Mouse (Mus musculus) left cerebral cortex, adult 8-10 months (tissue): ENCODE results near the gene Gm20388. TPM values are rescaled to one million over a fixed set of nuclear protein-coding genes. Genes with fewer than 3 reads are reported as not detected.

Experiments used
- DNase-seq, 2 experiments: peaks; one replicate each; pipeline ENCODE4 v3.0.0; 2022; ENCODE audit warnings: low spot score in 2 of 2
- total RNA-seq, 4 experiments: library from RNA; stranded (reverse); gene quantifications; 2 replicates each; pipeline ENCODE4 v1.2.4; 2022

Gene Gm20388
- total RNA-seq, 4 experiments from 2014 or later: 10.4 to 20.8 (median 16.4) TPM

GRCm38 (mm10) chr8:122675596-122676420 is 2765.2 kb downstream of the Gm20388 start:
- peak in 1 of 2 experiments; percentile 40 for DNase-seq

GRCm38 (mm10) chr8:122676621-122677480 is 2766.2 kb downstream of the Gm20388 start:
- peak; percentile 65 to 82 for DNase-seq

- DNase-seq: no peak
Observed at GRCm38 (mm10) chr8:122677481-122678021, 2766.9 kb downstream of the Gm20388 start.

GRCm38 (mm10) chr8:122678061-122678895 is 2767.6 kb downstream of the Gm20388 start:
- peak; percentile 53 to 75 for DNase-seq

- no peak for DNase-seq
Observed at GRCm38 (mm10) chr8:122678896-122679210, 2768.2 kb downstream of the Gm20388 start.

- no peak for DNase-seq
Observed at GRCm38 (mm10) chr8:122679325-122679920, 2768.8 kb downstream of the Gm20388 start.

- no peak for DNase-seq
Observed at GRCm38 (mm10) chr8:122680171-122680570, 2769.5 kb downstream of the Gm20388 start.

GRCm38 (mm10) chr8:122682820-122683219 is 2772.2 kb downstream of the Gm20388 start:
- DNase-seq: no peak

- no peak for DNase-seq
Observed at GRCm38 (mm10) chr8:122685097-122685861, 2774.6 kb downstream of the Gm20388 start.

- no peak for DNase-seq
Observed at GRCm38 (mm10) chr8:122686879-122687278, 2776.2 kb downstream of the Gm20388 start.

GRCm38 (mm10) chr8:122689315-122689714 is 2778.7 kb downstream of the Gm20388 start:
- no peak for DNase-seq

- no peak for DNase-seq
Observed at GRCm38 (mm10) chr8:122691018-122691417, 2780.4 kb downstream of the Gm20388 start.

- DNase-seq: no peak
Observed at GRCm38 (mm10) chr8:122692152-122692551, 2781.5 kb downstream of the Gm20388 start.

GRCm38 (mm10) chr8:122695438-122696042 is 2784.9 kb downstream of the Gm20388 start:
- DNase-seq: peak in 1 of 2 experiments; percentile 64

GRCm38 (mm10) chr8:122697181-122697581 is 2786.5 kb downstream of the Gm20388 start:
- DNase-seq: no peak

- no peak for DNase-seq
Observed at GRCm38 (mm10) chr8:122697586-122697985, 2786.9 kb downstream of the Gm20388 start.

- DNase-seq: no peak
Observed at GRCm38 (mm10) chr8:122698254-122698768, 2787.7 kb downstream of the Gm20388 start.

GRCm38 (mm10) chr8:122699005-122699492 is 2788.4 kb downstream of the Gm20388 start, which contains the start of gene Cbfa2t3:
Gene Cbfa2t3, minus strand, starts transcription at chr8:122699109.
- no peak for DNase-seq

GRCm38 (mm10) chr8:122700628-122701027 is 2790.0 kb downstream of the Gm20388 start:
- DNase-seq: no peak
